In the genomic region with DNA sequence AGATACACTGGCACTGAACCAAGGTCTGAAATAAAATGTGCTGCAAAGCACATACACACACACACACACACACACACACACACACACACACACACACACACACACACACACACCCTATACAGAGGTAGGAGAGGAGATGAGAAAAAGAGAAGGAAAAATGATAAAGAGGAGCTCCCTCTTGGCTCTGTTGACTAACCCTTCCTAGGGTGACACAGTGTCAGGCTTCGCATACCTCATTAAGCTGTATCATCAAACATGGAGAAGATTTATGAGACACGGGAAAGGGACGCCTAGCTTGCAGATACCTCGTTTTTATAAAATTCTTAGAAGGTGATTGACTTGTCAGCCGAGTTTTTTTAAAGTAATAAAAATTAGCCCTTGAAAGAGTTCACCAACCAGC, we compare ENCODE assay signal across 23 mouse cellular contexts.
"Had no signal": no experiment of that assay in that cellular context is flagged by ENCODE, and none has a peak within 500 bp of the region (broad histone marks: within the 10 kb centered on the region; RNA-seq: fewer than 3 reads in every experiment).

No protein-coding gene starts in this region.

- H3K4me2 ChIP-seq: heart, embryonic 11.5 days; heart, embryonic 13.5 days; heart, embryonic 15.5 days; hindbrain, embryonic 13.5 days; hindbrain, embryonic 15.5 days; limb, embryonic 13.5 days; limb, embryonic 15.5 days; liver, embryonic 12.5 days had no signal

- H3K9ac ChIP-seq: heart, embryonic 13.5 days; heart, embryonic 15.5 days; hindbrain, embryonic 13.5 days; hindbrain, embryonic 15.5 days; limb, embryonic 13.5 days; limb, embryonic 15.5 days; liver, embryonic 12.5 days; liver, embryonic 14.5 days had no signal

- H3K9me3 ChIP-seq: heart, embryonic 13.5 days; heart, embryonic 15.5 days; hindbrain, embryonic 13.5 days; hindbrain, embryonic 15.5 days; limb, embryonic 13.5 days; limb, embryonic 15.5 days; liver, embryonic 12.5 days had no signal

- H3K4me1 ChIP-seq: heart, embryonic 13.5 days; hindbrain, embryonic 13.5 days; hindbrain, embryonic 15.5 days; limb, embryonic 15.5 days; liver, embryonic 12.5 days had no signal

- DNase-seq: gastrocnemius, adult 2 months; gastrocnemius, postnatal 10 days; gastrocnemius, postnatal 25 days; heart, adult 2 months; heart, postnatal 14 days; heart, postnatal 36 days; kidney, adult 11 months; kidney, adult 2 months; kidney, postnatal 25 days; layer of hippocampus, adult 9-11 months; layer of hippocampus, postnatal 36 days; left cerebral cortex, postnatal 4 days had no signal

- H3K4me3 ChIP-seq: gastrocnemius, adult 2 months; heart, adult 2 months; heart, embryonic 13.5 days; heart, embryonic 15.5 days; hindbrain, embryonic 13.5 days; hindbrain, embryonic 15.5 days; limb, embryonic 13.5 days; limb, embryonic 15.5 days; liver, embryonic 12.5 days had no signal

- H3K27ac ChIP-seq: gastrocnemius, adult 2 months; heart, adult 2 months; heart, embryonic 13.5 days; heart, embryonic 15.5 days; hindbrain, embryonic 13.5 days; hindbrain, embryonic 15.5 days; hindbrain, postnatal 0 days; limb, embryonic 13.5 days; limb, embryonic 15.5 days; liver, embryonic 12.5 days; liver, embryonic 14.5 days had no signal

- ATAC-seq: hindbrain, postnatal 0 days; intestine, embryonic 16.5 days; liver, embryonic 12.5 days had no signal

- H3K27me3 ChIP-seq: heart, embryonic 13.5 days; heart, embryonic 15.5 days; hindbrain, embryonic 13.5 days; hindbrain, embryonic 15.5 days; limb, embryonic 15.5 days; liver, embryonic 12.5 days had no signal

- H3K36me3 ChIP-seq: heart, embryonic 13.5 days; heart, embryonic 15.5 days; hindbrain, embryonic 13.5 days; hindbrain, embryonic 15.5 days; limb, embryonic 13.5 days; limb, embryonic 15.5 days; liver, embryonic 12.5 days had no signal
